In genomic region chr14:31252091-31252490, GRCm38 (mm10) we compare ENCODE assay signal across 8 mouse cellular contexts. TPM values are rescaled to one million over a fixed set of nuclear protein-coding genes. Genes with fewer than 3 reads are reported as not detected.
A peak's percentile ranks its signal among the peaks of the same experiment; 100 is the strongest.
DNase-seq lines count a peak whose midpoint lies in the region; ATAC-seq and TF ChIP-seq lines count a peak whose summit lies in the region.

No protein-coding gene starts in this region.

- peak overlapping the region; percentile 86 for H3K9ac ChIP-seq in heart, embryonic 15.5 days
- peak overlapping the region; percentile 96 for H3K9ac ChIP-seq in hindbrain, embryonic 12.5 days
- H3K9ac ChIP-seq in midbrain, embryonic 13.5 days (replicated peaks): peak overlapping the region; percentile 98

- no peak for TF ChIP-seq POLR2A in bone marrow, adult 2 months (IDR thresholded peaks at IDR 0.05; ENCODE audit: borderline replicate concordance, control insufficient read depth, low read depth, low read length)

- 80% methylated on average over 5 of the region's 5 CpGs for WGBS in heart, embryonic 15.5 days
- WGBS in bone marrow, adult 2 months: 80% methylated on average over 5 of the region's 5 CpGs
- WGBS in hindbrain, embryonic 12.5 days: 80% methylated on average over 5 of the region's 5 CpGs
- 91% methylated on average over 5 of the region's 5 CpGs for WGBS in midbrain, embryonic 13.5 days

- H3K4me3 ChIP-seq in heart, embryonic 15.5 days: peak overlapping the region; percentile 72
- H3K4me3 ChIP-seq in bone marrow, adult 2 months (replicated peaks; ENCODE audit: control insufficient read depth, low read depth, low read length): peak overlapping the region; percentile 85
- peak overlapping the region; percentile 90 for H3K4me3 ChIP-seq in hindbrain, embryonic 12.5 days
- H3K4me3 ChIP-seq in midbrain, embryonic 13.5 days (replicated peaks): peak overlapping the region; percentile 86

- peak overlapping the region; percentile 78 for H3K4me2 ChIP-seq in heart, embryonic 15.5 days
- peak overlapping the region; percentile 61 for H3K4me2 ChIP-seq in hindbrain, embryonic 12.5 days (replicated peaks)
- H3K4me2 ChIP-seq in midbrain, embryonic 13.5 days (replicated peaks): peak overlapping the region; percentile 86

- H3K27ac ChIP-seq in heart, embryonic 15.5 days: no peak overlapping the region
- H3K27ac ChIP-seq in bone marrow, adult 2 months (ENCODE audit: control insufficient read depth, insufficient read depth, low read depth, low read length, poor library complexity): no peak overlapping the region
- no peak overlapping the region for H3K27ac ChIP-seq in hindbrain, embryonic 12.5 days
- 0 out of 2 replicates have a peak overlapping the region, but pooled peaks have one; percentile 93 for H3K27ac ChIP-seq in midbrain, embryonic 13.5 days

- ATAC-seq in heart, embryonic 15.5 days (replicated peaks; ENCODE audit: insufficient number of reproducible peaks, insufficient read depth, low FRiP score, low read depth): no peak
- no peak for ATAC-seq in hindbrain, embryonic 12.5 days (ENCODE audit: low FRiP score)
- ATAC-seq in midbrain, embryonic 13.5 days: no peak
- no peak for ATAC-seq in erythroid progenitor cell, adult 5-6 weeks (replicated peaks; ENCODE audit: low FRiP score, poor library complexity, severe bottlenecking)

- DNase-seq in heart, adult 18-20 months: no peak
- no peak for DNase-seq in right cerebral cortex, adult 18-20 months
- no peak for DNase-seq in embryo, embryonic 11 days

- TF ChIP-seq CTCF in bone marrow, adult 2 months (IDR thresholded peaks at IDR 0.05; ENCODE audit: control insufficient read depth, insufficient read depth, low read length): no peak

- H3K9me3 ChIP-seq in heart, embryonic 15.5 days (replicated peaks): no peaks in the 10 kb centered on the region
- H3K9me3 ChIP-seq in hindbrain, embryonic 12.5 days (replicated peaks): no peaks in the 10 kb centered on the region
- H3K9me3 ChIP-seq in midbrain, embryonic 13.5 days: no peaks in the 10 kb centered on the region

- H3K27me3 ChIP-seq in heart, embryonic 15.5 days: no peaks in the 10 kb centered on the region
- H3K27me3 ChIP-seq in hindbrain, embryonic 12.5 days: no peaks in the 10 kb centered on the region
- H3K27me3 ChIP-seq in midbrain, embryonic 13.5 days: no peaks in the 10 kb centered on the region

- peaks cover 18% of the 10 kb centered on the region for H3K4me1 ChIP-seq in heart, embryonic 15.5 days (replicated peaks)
- H3K4me1 ChIP-seq in bone marrow, adult 2 months (ENCODE audit: control insufficient read depth, insufficient read depth, low read length): peaks cover 1% of the 10 kb centered on the region; the same call in 1 of the 2 replicates
- H3K4me1 ChIP-seq in hindbrain, embryonic 12.5 days: peaks cover 15% of the 10 kb centered on the region
- H3K4me1 ChIP-seq in midbrain, embryonic 13.5 days (replicated peaks): peaks cover 19% of the 10 kb centered on the region

- H3K36me3 ChIP-seq in heart, embryonic 15.5 days: peaks cover 42% of the 10 kb centered on the region
- peaks cover 39% of the 10 kb centered on the region for H3K36me3 ChIP-seq in hindbrain, embryonic 12.5 days
- peaks cover 43% of the 10 kb centered on the region for H3K36me3 ChIP-seq in midbrain, embryonic 13.5 days

RNA-seq across cellular contexts. Expression of gene Bap1, which starts 0.8 kb away (rescaled TPM):
- polyA plus RNA-seq in heart, embryonic 15.5 days (2015; fragmentation: Nextera tagmentation; extraction: Ambion mirVana): 43.2 and 59.0 TPM in 2 replicates
- 10 to 100 TPM; 42.4 to 45.3 TPM for total RNA-seq in heart, adult 18-20 months (2021)
- 15.9 and 26.9 TPM in 2 replicates for polyA plus RNA-seq in bone marrow, adult 2 months (2011; ENCODE audit: insufficient read depth, insufficient read length, low replicate concordance, missing spikeins)
- polyA plus RNA-seq in hindbrain, embryonic 12.5 days (2016; fragmentation: Nextera tagmentation; extraction: Ambion mirVana): 110 and 112 TPM in 2 replicates
- polyA plus RNA-seq in midbrain, embryonic 13.5 days (2015; fragmentation: Nextera tagmentation; extraction: Ambion mirVana): 127 and 133 TPM in 2 replicates
- total RNA-seq in erythroid progenitor cell, adult 5-6 weeks (2015; ENCODE audit: low replicate concordance): 15.5 and 23.8 TPM in 2 replicates
- total RNA-seq in erythroid progenitor cell, adult 5-6 weeks (2017; ENCODE audit: low replicate concordance): 42.6 and 58.7 TPM in 2 replicates

RNA-seq across cellular contexts. Expression of gene Phf7, which starts 1.0 kb away (rescaled TPM):
- polyA plus RNA-seq in heart, embryonic 15.5 days (2015; fragmentation: Nextera tagmentation; extraction: Ambion mirVana): 7.9 and 8.3 TPM in 2 replicates
- 1 to 10 TPM; 4.2 to 5.1 TPM for total RNA-seq in heart, adult 18-20 months (2021)
- polyA plus RNA-seq in bone marrow, adult 2 months (2011; ENCODE audit: insufficient read depth, insufficient read length, low replicate concordance, missing spikeins): 4.5 and 9.9 TPM in 2 replicates
- 12.4 TPM in 2 replicates for polyA plus RNA-seq in hindbrain, embryonic 12.5 days (2016; fragmentation: Nextera tagmentation; extraction: Ambion mirVana)
- polyA plus RNA-seq in midbrain, embryonic 13.5 days (2015; fragmentation: Nextera tagmentation; extraction: Ambion mirVana): 12.7 and 13.2 TPM in 2 replicates
- 2.1 and 7.2 TPM in 2 replicates for total RNA-seq in erythroid progenitor cell, adult 5-6 weeks (2015; ENCODE audit: low replicate concordance)
- 3.1 and 4.4 TPM in 2 replicates for total RNA-seq in erythroid progenitor cell, adult 5-6 weeks (2017; ENCODE audit: low replicate concordance)

RNA-seq across cellular contexts. Expression of gene Sema3g, which starts 34.4 kb away (rescaled TPM):
- polyA plus RNA-seq in heart, embryonic 15.5 days (2015; fragmentation: Nextera tagmentation; extraction: Ambion mirVana): 0.60 and 0.83 TPM in 2 replicates
- 10 to 100 TPM; 13.5 to 15.7 TPM for total RNA-seq in heart, adult 18-20 months (2021)
- polyA plus RNA-seq in bone marrow, adult 2 months (2011; ENCODE audit: insufficient read depth, insufficient read length, low replicate concordance, missing spikeins): 1.1 and 2.7 TPM in 2 replicates
- 0.79 and 1.2 TPM in 2 replicates for polyA plus RNA-seq in hindbrain, embryonic 12.5 days (2016; fragmentation: Nextera tagmentation; extraction: Ambion mirVana)
- polyA plus RNA-seq in midbrain, embryonic 13.5 days (2015; fragmentation: Nextera tagmentation; extraction: Ambion mirVana): 0.76 and 0.83 TPM in 2 replicates
- not detected in 2 replicates for total RNA-seq in erythroid progenitor cell, adult 5-6 weeks (2015; ENCODE audit: low replicate concordance)
- not detected in 2 replicates for total RNA-seq in erythroid progenitor cell, adult 5-6 weeks (2017; ENCODE audit: low replicate concordance)

RNA-seq across cellular contexts. Expression of gene Nisch, which starts 35.3 kb away (rescaled TPM):
- polyA plus RNA-seq in heart, embryonic 15.5 days (2015; fragmentation: Nextera tagmentation; extraction: Ambion mirVana): 287 and 381 TPM in 2 replicates
- total RNA-seq in heart, adult 18-20 months (2021): 100 to 1,000 TPM; 118 to 119 TPM
- polyA plus RNA-seq in bone marrow, adult 2 months (2011; ENCODE audit: insufficient read depth, insufficient read length, low replicate concordance, missing spikeins): 102 and 233 TPM in 2 replicates
- polyA plus RNA-seq in hindbrain, embryonic 12.5 days (2016; fragmentation: Nextera tagmentation; extraction: Ambion mirVana): 464 and 474 TPM in 2 replicates
- polyA plus RNA-seq in midbrain, embryonic 13.5 days (2015; fragmentation: Nextera tagmentation; extraction: Ambion mirVana): 354 and 385 TPM in 2 replicates
- 55.1 and 59.1 TPM in 2 replicates for total RNA-seq in erythroid progenitor cell, adult 5-6 weeks (2015; ENCODE audit: low replicate concordance)
- 48.8 and 49.1 TPM in 2 replicates for total RNA-seq in erythroid progenitor cell, adult 5-6 weeks (2017; ENCODE audit: low replicate concordance)

RNA-seq across cellular contexts. Expression of gene Tnnc1, which starts 44.0 kb away (rescaled TPM):
- polyA plus RNA-seq in heart, embryonic 15.5 days (2015; fragmentation: Nextera tagmentation; extraction: Ambion mirVana): 3,799 and 4,649 TPM in 2 replicates
- 1,000 to 10,000 TPM; 5,748 to 6,764 TPM for total RNA-seq in heart, adult 18-20 months (2021)
- polyA plus RNA-seq in bone marrow, adult 2 months (2011; ENCODE audit: insufficient read depth, insufficient read length, low replicate concordance, missing spikeins): 4.2 TPM in 1 of 2 replicates, not detected in the other
- polyA plus RNA-seq in hindbrain, embryonic 12.5 days (2016; fragmentation: Nextera tagmentation; extraction: Ambion mirVana): 10.5 and 49.9 TPM in 2 replicates
- polyA plus RNA-seq in midbrain, embryonic 13.5 days (2015; fragmentation: Nextera tagmentation; extraction: Ambion mirVana): 1.1 and 1.9 TPM in 2 replicates
- total RNA-seq in erythroid progenitor cell, adult 5-6 weeks (2015; ENCODE audit: low replicate concordance): not detected in 2 replicates
- not detected in 2 replicates for total RNA-seq in erythroid progenitor cell, adult 5-6 weeks (2017; ENCODE audit: low replicate concordance)
